Mouse (Mus musculus): ENCODE data around the gene B3gnt2. TPM values are rescaled to one million over a fixed set of nuclear protein-coding genes. Genes with fewer than 3 reads are reported as not detected.

The B3gnt2 gene
- polyA plus RNA-seq, 1 experiment from 2014 or later: 5.5 TPM

GRCm38 (mm10) chr11:22805171-22805570, 55.6 kb downstream of the B3gnt2 start:
- no peaks in the 10 kb centered on the region for H3K9me3 ChIP-seq (replicated peaks)
- WGBS (ENCODE audit: insufficient replicate concordance): 67% methylated on average over 1 of the region's 1 CpGs

DNA sequence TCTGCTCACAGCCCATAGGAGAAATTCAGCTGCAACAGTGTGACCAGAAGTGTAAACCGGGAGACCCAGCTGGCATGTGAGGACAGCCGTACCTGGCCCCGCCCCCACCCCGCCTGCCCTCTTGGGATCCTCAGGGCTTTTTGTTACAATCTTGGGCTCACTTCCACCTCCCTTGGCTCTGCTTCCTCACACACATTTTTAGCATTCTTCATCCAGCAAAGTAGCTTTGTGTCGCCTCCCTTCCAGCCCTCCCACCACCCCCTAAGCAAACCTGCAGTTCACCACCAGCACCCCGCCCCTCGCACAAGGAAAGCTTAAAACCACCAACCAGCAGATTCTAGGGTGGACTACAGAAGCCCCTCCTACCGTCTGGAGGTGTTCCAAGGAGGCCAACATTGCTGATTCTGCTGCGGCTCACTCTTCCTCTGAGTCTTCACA, 60.8 kb downstream of the B3gnt2 start:
- ATAC-seq: no peak

More at GRCm38 (mm10) chr11:22805171-22805570, 55.6 kb downstream of the B3gnt2 start:
- H3K4me1 ChIP-seq: peaks cover 52% of the 10 kb centered on the region
- no peak for ATAC-seq
- no peak overlapping the region for H3K4me3 ChIP-seq
- H3K9ac ChIP-seq: no peak overlapping the region
- no peak overlapping the region for H3K27ac ChIP-seq
- no peak overlapping the region for H3K4me2 ChIP-seq
- H3K27me3 ChIP-seq (replicated peaks): no peaks in the 10 kb centered on the region
- H3K36me3 ChIP-seq: no peaks in the 10 kb centered on the region

GRCm38 (mm10) chr11:22798916-22799315, 61.8 kb downstream of the B3gnt2 start:
- Histone ChIP-seq H3K9me3 (replicated peaks) (no peaks in the 10 kb centered on the region), H3K27me3 (replicated peaks) (no peaks in the 10 kb centered on the region), H3K27ac (no peak overlapping the region), H3K4me2 (no peak overlapping the region), H3K4me3 (no peak overlapping the region), H3K4me1 (peaks cover 39% of the 10 kb centered on the region), H3K9ac (no peak overlapping the region), H3K36me3 (no peaks in the 10 kb centered on the region)
- WGBS (ENCODE audit: insufficient replicate concordance): 64% methylated on average over 5 of the region's 5 CpGs
- ATAC-seq: no peak

More for the DNA sequence above, 60.8 kb downstream of the B3gnt2 start:
- H3K4me3 ChIP-seq: no peak overlapping the region
- H3K9me3 ChIP-seq (replicated peaks): no peaks in the 10 kb centered on the region
- 19% methylated on average over 9 of the region's 9 CpGs for WGBS (ENCODE audit: insufficient replicate concordance)
- H3K27ac ChIP-seq: no peak overlapping the region
- peaks cover 28% of the 10 kb centered on the region for H3K4me1 ChIP-seq
- no peaks in the 10 kb centered on the region for H3K27me3 ChIP-seq (replicated peaks)
- H3K4me2 ChIP-seq: peak overlapping the region; percentile 25
- no peaks in the 10 kb centered on the region for H3K36me3 ChIP-seq
- no peak overlapping the region for H3K9ac ChIP-seq

- Histone ChIP-seq H3K36me3 (no peaks in the 10 kb centered on the region), H3K27ac (no peak overlapping the region)
- 88% methylated on average over 1 of the region's 1 CpGs for WGBS (ENCODE audit: insufficient replicate concordance)
Observed at GRCm38 (mm10) chr11:22794734-22795133, 66.0 kb downstream of the B3gnt2 start.

DNA sequence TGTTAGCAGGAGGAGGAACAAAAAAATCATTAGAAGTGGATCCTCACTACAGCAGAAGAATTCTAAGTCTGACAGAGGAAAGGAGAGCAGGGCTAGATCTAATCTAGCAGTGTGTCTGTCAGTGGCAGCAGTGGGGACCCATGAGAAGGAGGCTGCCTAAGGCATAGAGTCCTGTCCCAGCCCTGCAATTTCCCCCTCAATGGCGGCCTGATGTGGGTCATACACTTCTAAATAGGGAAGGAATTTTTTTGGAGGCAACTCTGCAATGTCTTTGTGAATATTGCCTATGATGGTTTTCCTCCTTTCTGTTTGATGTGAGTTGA, 66.9 kb downstream of the B3gnt2 start:
- peak overlapping the region; percentile 61 for H3K27ac ChIP-seq
- no peaks in the 10 kb centered on the region for H3K36me3 ChIP-seq
- H3K4me2 ChIP-seq: peak overlapping the region; percentile 44
- 27% methylated on average over 1 of the region's 1 CpGs for WGBS (ENCODE audit: insufficient replicate concordance)
- H3K9me3 ChIP-seq (replicated peaks): no peaks in the 10 kb centered on the region
- no peak overlapping the region for H3K9ac ChIP-seq
- ATAC-seq: peak; percentile 82
- peaks cover 49% of the 10 kb centered on the region for H3K4me1 ChIP-seq
- no peak overlapping the region for H3K4me3 ChIP-seq
- no peaks in the 10 kb centered on the region for H3K27me3 ChIP-seq (replicated peaks)

More at GRCm38 (mm10) chr11:22794734-22795133, 66.0 kb downstream of the B3gnt2 start:
- Histone ChIP-seq H3K4me3 (no peak overlapping the region), H3K27me3 (replicated peaks) (no peaks in the 10 kb centered on the region), H3K4me1 (peaks cover 49% of the 10 kb centered on the region), H3K9ac (no peak overlapping the region), H3K4me2 (no peak overlapping the region), H3K9me3 (replicated peaks) (no peaks in the 10 kb centered on the region)
- no peak for ATAC-seq

GRCm38 (mm10) chr11:22793176-22793880, 67.4 kb downstream of the B3gnt2 start:
- Histone ChIP-seq H3K36me3 (no peaks in the 10 kb centered on the region), H3K9ac (no peak overlapping the region), H3K4me3 (no peak overlapping the region), H3K4me2 (peak overlapping the region; percentile 44), H3K27ac (peak overlapping the region; percentile 61), H3K9me3 (replicated peaks) (no peaks in the 10 kb centered on the region), H3K27me3 (replicated peaks) (no peaks in the 10 kb centered on the region), H3K4me1 (peaks cover 51% of the 10 kb centered on the region)
- ATAC-seq: peak; percentile 92
- 53% methylated on average over 3 of the region's 3 CpGs for WGBS (ENCODE audit: insufficient replicate concordance)

DNA sequence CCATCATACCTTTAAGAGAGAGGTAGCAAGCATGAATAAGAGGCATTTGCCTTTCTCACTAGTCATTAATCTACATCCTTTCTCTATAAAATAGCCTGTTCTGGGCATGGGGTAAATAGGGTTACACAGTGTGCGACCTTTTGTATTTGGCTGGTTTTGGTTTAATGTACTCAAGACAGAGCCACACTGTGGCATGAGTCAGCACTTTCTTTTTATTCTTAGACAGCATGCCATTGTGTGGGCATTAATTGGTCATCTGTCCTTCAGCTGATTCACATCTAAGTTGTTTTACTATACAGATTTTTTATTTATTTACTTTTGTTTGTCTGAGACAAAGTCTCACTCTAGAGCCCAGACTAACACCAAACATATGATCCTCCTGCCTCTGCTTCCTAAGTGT, 68.6 kb downstream of the B3gnt2 start:
- ATAC-seq: no peak
- Histone ChIP-seq H3K36me3 (no peaks in the 10 kb centered on the region), H3K4me3 (no peak overlapping the region), H3K27ac (no peak overlapping the region), H3K4me1 (peaks cover 51% of the 10 kb centered on the region), H3K9me3 (replicated peaks) (no peaks in the 10 kb centered on the region), H3K27me3 (replicated peaks) (no peaks in the 10 kb centered on the region), H3K4me2 (no peak overlapping the region), H3K9ac (no peak overlapping the region)
- 84% methylated on average over 1 of the region's 1 CpGs for WGBS (ENCODE audit: insufficient replicate concordance)

DNA sequence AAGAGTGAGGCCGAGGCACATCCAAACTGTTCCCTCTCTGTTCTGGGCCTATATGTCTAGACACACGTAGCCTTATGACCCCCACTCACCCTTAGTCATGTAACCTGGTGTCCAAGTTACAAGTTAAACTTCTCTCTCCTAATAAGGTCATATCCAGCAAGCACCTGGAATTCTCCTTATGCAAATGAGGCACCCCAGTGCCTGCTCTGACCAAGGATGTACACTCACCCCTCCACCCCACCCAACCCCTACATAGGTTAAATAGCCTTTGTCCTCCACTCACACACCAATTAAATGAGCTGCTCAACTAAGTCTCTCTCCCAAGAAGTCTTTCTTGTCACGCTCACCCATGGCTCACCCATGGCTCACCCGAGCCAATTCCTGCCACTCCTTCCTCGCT, 69.0 kb downstream of the B3gnt2 start:
- no peaks in the 10 kb centered on the region for H3K36me3 ChIP-seq
- H3K27me3 ChIP-seq (replicated peaks): no peaks in the 10 kb centered on the region
- H3K4me2 ChIP-seq: no peak overlapping the region
- no peak overlapping the region for H3K4me3 ChIP-seq
- no peak overlapping the region for H3K9ac ChIP-seq
- H3K4me1 ChIP-seq: peaks cover 51% of the 10 kb centered on the region
- WGBS (ENCODE audit: insufficient replicate concordance): 78% methylated on average over 5 of the region's 5 CpGs
- ATAC-seq: no peak
- no peak overlapping the region for H3K27ac ChIP-seq
- no peaks in the 10 kb centered on the region for H3K9me3 ChIP-seq (replicated peaks)

- no peaks in the 10 kb centered on the region for H3K9me3 ChIP-seq (replicated peaks)
- no peak overlapping the region for H3K4me3 ChIP-seq
- H3K36me3 ChIP-seq: no peaks in the 10 kb centered on the region
- no peak overlapping the region for H3K9ac ChIP-seq
- peaks cover 23% of the 10 kb centered on the region for H3K4me1 ChIP-seq
- no peak overlapping the region for H3K4me2 ChIP-seq
- H3K27ac ChIP-seq: no peak overlapping the region
- 77% methylated on average over 2 of the region's 2 CpGs for WGBS (ENCODE audit: insufficient replicate concordance)
- no peaks in the 10 kb centered on the region for H3K27me3 ChIP-seq (replicated peaks)
- ATAC-seq: no peak
Observed at GRCm38 (mm10) chr11:22787833-22788232, 72.9 kb downstream of the B3gnt2 start.

GRCm38 (mm10) chr11:22784477-22784876, 76.3 kb downstream of the B3gnt2 start:
- Histone ChIP-seq H3K4me3 (no peak overlapping the region), H3K27me3 (replicated peaks) (no peaks in the 10 kb centered on the region), H3K4me1 (peaks cover 22% of the 10 kb centered on the region), H3K36me3 (no peaks in the 10 kb centered on the region), H3K4me2 (no peak overlapping the region), H3K9me3 (replicated peaks) (no peaks in the 10 kb centered on the region), H3K9ac (no peak overlapping the region), H3K27ac (no peak overlapping the region)
- WGBS (ENCODE audit: insufficient replicate concordance): 80% methylated on average over 3 of the region's 3 CpGs
- no peak for ATAC-seq

DNA sequence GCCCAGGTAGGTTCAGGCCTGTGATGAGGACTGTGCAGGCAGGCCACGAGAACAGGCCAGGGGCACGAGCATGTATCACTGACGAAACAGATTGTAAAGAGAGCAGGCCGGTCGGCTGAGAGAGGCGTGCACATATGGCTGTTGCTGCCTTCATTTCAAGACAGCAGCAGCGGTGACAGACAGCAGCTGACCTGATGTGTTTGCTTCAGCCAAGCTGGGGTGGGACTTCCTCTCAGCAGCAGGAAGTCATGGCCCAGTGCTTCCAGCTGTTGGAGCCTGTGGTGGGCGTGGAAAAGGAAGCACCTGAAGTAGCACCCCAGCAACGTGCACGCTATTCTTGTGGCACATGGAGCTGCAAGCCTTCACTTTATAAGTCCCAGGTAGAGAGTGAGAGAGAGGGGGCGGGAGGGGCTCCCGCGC, 78.0 kb downstream of the B3gnt2 start:
- H3K9me3 ChIP-seq (replicated peaks): no peaks in the 10 kb centered on the region
- no peak overlapping the region for H3K27ac ChIP-seq
- H3K36me3 ChIP-seq: no peaks in the 10 kb centered on the region
- no peak overlapping the region for H3K9ac ChIP-seq
- H3K27me3 ChIP-seq (replicated peaks): no peaks in the 10 kb centered on the region
- no peak for ATAC-seq
- no peak overlapping the region for H3K4me2 ChIP-seq
- H3K4me1 ChIP-seq: peaks cover 20% of the 10 kb centered on the region
- no peak overlapping the region for H3K4me3 ChIP-seq
- WGBS (ENCODE audit: insufficient replicate concordance): 53% methylated on average over 13 of the region's 13 CpGs

GRCm38 (mm10) chr11:22781190-22781589, 79.6 kb downstream of the B3gnt2 start:
- Histone ChIP-seq H3K4me1 (peaks cover 20% of the 10 kb centered on the region), H3K27me3 (replicated peaks) (no peaks in the 10 kb centered on the region), H3K27ac (no peak overlapping the region; the same call in 1 of the 2 replicates), H3K9ac (no peak overlapping the region), H3K9me3 (replicated peaks) (no peaks in the 10 kb centered on the region), H3K36me3 (no peaks in the 10 kb centered on the region; the same call in 1 of the 2 replicates), H3K4me3 (no peak overlapping the region), H3K4me2 (no peak overlapping the region)
- peak; percentile 30; the same call in 1 of the 2 replicates for ATAC-seq

DNA sequence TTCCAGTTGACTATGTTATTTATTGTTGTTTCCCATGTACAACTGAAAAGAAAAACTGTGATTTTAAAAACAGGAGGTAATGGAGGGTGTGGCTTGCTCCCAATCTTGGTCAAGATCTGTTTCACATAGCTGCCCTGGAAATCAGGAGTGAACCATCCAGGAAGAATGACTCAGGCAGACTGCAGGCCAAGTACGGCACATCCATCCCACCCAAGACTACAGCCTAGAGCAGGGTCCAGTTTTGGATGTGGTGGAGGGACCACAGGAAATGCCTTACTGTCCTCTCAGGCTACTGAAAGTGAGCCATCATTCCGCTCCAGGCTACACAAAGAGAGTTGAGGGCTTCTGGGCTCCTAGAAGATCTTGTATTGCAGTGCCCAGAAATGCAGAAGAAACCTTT, 80.0 kb downstream of the B3gnt2 start:
- WGBS (ENCODE audit: insufficient replicate concordance): 63% methylated on average over 2 of the region's 2 CpGs
- Histone ChIP-seq H3K9me3 (replicated peaks) (no peaks in the 10 kb centered on the region), H3K4me3 (no peak overlapping the region), H3K27me3 (replicated peaks) (no peaks in the 10 kb centered on the region), H3K9ac (no peak overlapping the region), H3K36me3 (no peaks in the 10 kb centered on the region; the same call in 1 of the 2 replicates), H3K4me1 (peaks cover 20% of the 10 kb centered on the region), H3K27ac (no peak overlapping the region; the same call in 1 of the 2 replicates), H3K4me2 (no peak overlapping the region)
- ATAC-seq: no peak; the same call in 1 of the 2 replicates

Measured in liver, embryonic 12.5 days (tissue).